Mouse (Mus musculus): ENCODE measurements at regions not wholly inside any gene's neighbourhood (a gene's known extent, or its start where the extent isn't known, plus 50 kb on each side); places are given as distances from the start of the nearest gene placed in this dataset.

DNA sequence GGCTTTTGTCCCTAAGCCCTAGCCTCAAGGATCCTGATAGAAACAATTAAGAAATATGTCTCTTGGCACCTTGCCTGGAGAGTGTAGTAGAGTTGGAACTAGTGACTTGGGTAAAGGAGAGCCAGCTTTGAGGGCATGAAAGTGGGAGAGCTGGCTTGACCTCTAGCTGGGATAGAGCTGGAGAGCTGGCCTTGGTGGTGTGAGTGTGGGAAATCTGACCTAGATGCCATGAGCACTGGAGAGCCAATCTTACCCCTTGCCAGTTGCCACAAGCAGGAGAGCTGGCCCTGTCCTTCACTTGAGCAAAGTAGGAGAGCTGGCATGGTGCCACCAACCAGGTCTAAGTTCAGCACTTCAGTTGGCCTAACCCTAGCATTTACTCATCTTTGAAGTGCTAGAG is 995.7 kb downstream of the Gsdmc2 start:
- Histone ChIP-seq H3K27ac (ENCODE audit: low read length) (no peak overlapping the region), H3K9me3 (replicated peaks; ENCODE audit: control insufficient read depth, low read length) (no peaks in the 10 kb centered on the region), H3K4me1 (ENCODE audit: control insufficient read depth, low read depth, low read length) (no peaks in the 10 kb centered on the region), H3K4me3 (ENCODE audit: low read depth, low read length) (no peak overlapping the region), H3K27me3 (ENCODE audit: control insufficient read depth, insufficient read depth, low read depth, low read length) (no peaks in the 10 kb centered on the region), H3K36me3 (ENCODE audit: control insufficient read depth, insufficient read depth) (no peaks in the 10 kb centered on the region), H3K4me2 (ENCODE audit: low read depth, low read length) (no peak overlapping the region), H3K9ac (ENCODE audit: low read depth, low read length) (no peak overlapping the region)
- ATAC-seq (ENCODE audit: low read depth), result no peak

DNA sequence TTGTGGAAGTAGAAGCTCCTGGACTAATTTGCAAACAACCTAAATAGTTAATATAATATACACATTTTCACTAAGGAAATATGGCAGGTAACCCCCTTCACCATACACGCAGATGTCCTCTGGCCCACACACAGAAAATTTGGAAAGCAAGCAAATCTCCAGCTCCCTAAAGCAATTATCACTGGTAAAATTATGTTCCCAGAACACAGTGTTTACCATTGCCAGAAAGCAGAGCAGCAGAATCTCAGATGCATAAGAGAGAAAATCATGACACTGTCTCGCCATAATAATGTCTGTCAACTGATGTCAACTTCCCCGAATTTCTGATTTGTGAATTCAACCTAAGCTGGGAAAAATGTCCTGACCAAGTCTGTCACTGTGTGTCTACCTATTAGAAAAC is 999.1 kb downstream of the Gsdmc2 start:
- Histone ChIP-seq H3K4me3 (ENCODE audit: low read depth, low read length) (no peak overlapping the region), H3K9ac (ENCODE audit: low read depth, low read length) (no peak overlapping the region), H3K9me3 (replicated peaks; ENCODE audit: control insufficient read depth, low read length) (no peaks in the 10 kb centered on the region), H3K4me1 (ENCODE audit: control insufficient read depth, low read depth, low read length) (no peaks in the 10 kb centered on the region), H3K27me3 (ENCODE audit: control insufficient read depth, insufficient read depth, low read depth, low read length) (no peaks in the 10 kb centered on the region), H3K36me3 (ENCODE audit: control insufficient read depth, insufficient read depth) (no peaks in the 10 kb centered on the region), H3K4me2 (ENCODE audit: low read depth, low read length) (no peak overlapping the region), H3K27ac (ENCODE audit: low read length) (no peak overlapping the region)
- 54% methylated on average over 3 of the region's 3 CpGs for WGBS (ENCODE audit: insufficient replicate concordance)
- ATAC-seq (ENCODE audit: low read depth), result no peak

DNA sequence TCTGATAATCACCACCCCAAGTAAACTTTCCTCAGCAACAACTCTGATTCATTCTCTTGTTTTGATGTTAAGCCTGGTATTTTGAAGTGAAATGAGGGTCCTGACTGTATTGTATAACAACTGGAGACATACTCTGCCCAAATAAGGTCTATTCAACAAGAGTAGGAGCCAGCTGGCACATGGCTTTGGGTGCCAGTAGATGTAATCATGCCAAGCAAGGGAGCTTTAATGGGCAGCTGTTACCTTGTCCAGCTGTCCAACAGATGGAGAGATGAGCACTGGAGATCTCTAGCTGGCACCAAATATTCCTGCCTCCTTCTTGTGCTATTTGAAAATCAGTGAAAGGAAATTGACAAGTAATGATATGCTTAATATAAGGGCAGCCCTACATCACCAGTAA is 1019.4 kb downstream of the Gsdmc2 start:
- H3K27ac ChIP-seq (ENCODE audit: low read length), result no peak overlapping the region
- H3K4me3 ChIP-seq (ENCODE audit: low read depth, low read length), result no peak overlapping the region
- no peak overlapping the region for H3K9ac ChIP-seq (ENCODE audit: low read depth, low read length)
- H3K27me3 ChIP-seq (ENCODE audit: control insufficient read depth, insufficient read depth, low read depth, low read length), result no peaks in the 10 kb centered on the region
- H3K4me1 ChIP-seq (ENCODE audit: control insufficient read depth, low read depth, low read length), result no peaks in the 10 kb centered on the region
- ATAC-seq (ENCODE audit: low read depth), result no peak
- H3K9me3 ChIP-seq (replicated peaks; ENCODE audit: control insufficient read depth, low read length), result no peaks in the 10 kb centered on the region
- no peak overlapping the region for H3K4me2 ChIP-seq (ENCODE audit: low read depth, low read length)
- H3K36me3 ChIP-seq (ENCODE audit: control insufficient read depth, insufficient read depth), result no peaks in the 10 kb centered on the region

DNA sequence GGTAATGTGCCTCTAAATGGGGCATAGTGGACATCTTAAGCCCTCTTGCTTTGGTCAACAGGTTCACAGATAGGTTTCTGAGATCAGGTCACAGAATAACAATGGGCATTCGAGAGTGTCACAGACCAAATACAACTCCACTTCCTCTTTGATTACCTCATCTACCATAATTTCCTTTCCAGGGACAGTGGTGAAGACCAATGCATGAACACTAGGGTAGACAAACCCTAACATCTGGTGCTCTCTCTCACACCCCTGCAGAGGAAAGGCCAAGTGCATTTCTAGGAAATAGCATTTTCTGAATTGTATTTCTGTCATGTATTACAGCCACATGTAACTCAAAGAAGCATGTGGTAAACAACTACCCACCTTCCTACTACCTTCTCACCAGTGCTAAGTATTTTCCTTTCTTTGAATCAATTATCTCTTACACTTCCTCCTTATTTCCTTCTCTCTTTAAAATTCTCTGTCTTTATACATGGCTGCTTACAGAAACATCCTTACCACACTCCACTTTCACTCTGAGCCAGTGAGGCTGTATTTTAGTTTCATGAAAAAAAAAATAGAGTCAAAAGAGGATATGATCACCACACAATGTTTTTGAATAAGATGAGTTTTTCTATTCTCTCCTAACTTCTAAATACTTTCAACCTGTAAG is 1021.0 kb downstream of the Gsdmc2 start:
- 5% methylated on average over 1 of the region's 1 CpGs for WGBS (ENCODE audit: insufficient replicate concordance)
- no peak overlapping the region for H3K4me3 ChIP-seq (ENCODE audit: low read depth, low read length)
- H3K4me2 ChIP-seq (ENCODE audit: low read depth, low read length), result no peak overlapping the region
- H3K4me1 ChIP-seq (ENCODE audit: control insufficient read depth, low read depth, low read length), result no peaks in the 10 kb centered on the region
- H3K9me3 ChIP-seq (replicated peaks; ENCODE audit: control insufficient read depth, low read length), result no peaks in the 10 kb centered on the region
- no peak overlapping the region for H3K27ac ChIP-seq (ENCODE audit: low read length)
- no peak overlapping the region for H3K9ac ChIP-seq (ENCODE audit: low read depth, low read length)
- no peaks in the 10 kb centered on the region for H3K36me3 ChIP-seq (ENCODE audit: control insufficient read depth, insufficient read depth)
- ATAC-seq (ENCODE audit: low read depth), result no peak
- H3K27me3 ChIP-seq (ENCODE audit: control insufficient read depth, insufficient read depth, low read depth, low read length), result no peaks in the 10 kb centered on the region

DNA sequence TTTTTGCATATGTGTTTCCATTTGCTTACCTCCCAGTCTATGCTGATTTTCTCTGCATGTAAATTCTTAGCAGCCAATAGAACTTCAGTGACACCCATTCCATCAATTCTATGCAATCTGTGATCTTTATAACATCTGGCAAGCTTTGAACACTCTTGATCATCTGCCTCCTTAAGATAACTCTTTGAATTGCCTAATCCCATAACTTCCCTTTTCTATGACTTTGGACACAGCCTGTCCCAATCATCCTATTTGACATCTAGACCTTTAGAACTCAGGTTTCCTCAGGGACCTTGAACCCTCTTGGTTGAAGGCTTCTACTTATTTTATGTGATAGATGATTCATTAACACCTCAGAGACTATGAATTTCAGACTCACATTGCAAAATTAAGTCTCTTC is 1022.7 kb downstream of the Gsdmc2 start:
- Histone ChIP-seq H3K9ac (ENCODE audit: low read depth, low read length) (no peak overlapping the region), H3K27ac (ENCODE audit: low read length) (no peak overlapping the region), H3K4me1 (ENCODE audit: control insufficient read depth, low read depth, low read length) (no peaks in the 10 kb centered on the region), H3K4me3 (ENCODE audit: low read depth, low read length) (no peak overlapping the region), H3K36me3 (ENCODE audit: control insufficient read depth, insufficient read depth) (no peaks in the 10 kb centered on the region), H3K4me2 (ENCODE audit: low read depth, low read length) (no peak overlapping the region), H3K27me3 (ENCODE audit: control insufficient read depth, insufficient read depth, low read depth, low read length) (no peaks in the 10 kb centered on the region), H3K9me3 (replicated peaks; ENCODE audit: control insufficient read depth, low read length) (no peaks in the 10 kb centered on the region)
- no peak for ATAC-seq (ENCODE audit: low read depth)

DNA sequence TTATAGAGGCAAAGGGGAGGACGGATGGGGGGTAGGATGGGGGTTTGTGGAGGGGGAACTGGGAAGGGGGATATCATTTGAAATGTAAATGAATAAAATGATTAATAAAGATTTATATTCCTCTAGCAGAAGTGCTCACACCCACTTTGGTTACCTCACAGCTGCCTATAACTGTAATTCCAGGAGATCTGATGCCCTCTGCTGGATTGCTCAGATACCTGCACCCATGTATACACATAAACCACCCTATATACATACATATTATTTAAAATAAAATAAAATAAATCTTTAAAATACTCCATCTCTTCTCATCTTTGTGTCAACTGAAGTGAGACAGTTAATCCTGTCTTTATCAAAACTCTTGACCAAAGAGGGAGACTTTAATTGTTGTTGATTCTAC is 1031.9 kb downstream of the Gsdmc2 start:
- Histone ChIP-seq H3K4me1 (ENCODE audit: control insufficient read depth, low read depth, low read length) (no peaks in the 10 kb centered on the region), H3K9me3 (replicated peaks; ENCODE audit: control insufficient read depth, low read length) (no peaks in the 10 kb centered on the region), H3K36me3 (ENCODE audit: control insufficient read depth, insufficient read depth) (no peaks in the 10 kb centered on the region), H3K27me3 (ENCODE audit: control insufficient read depth, insufficient read depth, low read depth, low read length) (no peaks in the 10 kb centered on the region), H3K4me3 (ENCODE audit: low read depth, low read length) (no peak overlapping the region), H3K4me2 (ENCODE audit: low read depth, low read length) (no peak overlapping the region), H3K27ac (ENCODE audit: low read length) (no peak overlapping the region), H3K9ac (ENCODE audit: low read depth, low read length) (no peak overlapping the region)
- ATAC-seq (ENCODE audit: low read depth), result no peak
- WGBS (ENCODE audit: insufficient replicate concordance), result 31% methylated on average over 1 of the region's 1 CpGs

DNA sequence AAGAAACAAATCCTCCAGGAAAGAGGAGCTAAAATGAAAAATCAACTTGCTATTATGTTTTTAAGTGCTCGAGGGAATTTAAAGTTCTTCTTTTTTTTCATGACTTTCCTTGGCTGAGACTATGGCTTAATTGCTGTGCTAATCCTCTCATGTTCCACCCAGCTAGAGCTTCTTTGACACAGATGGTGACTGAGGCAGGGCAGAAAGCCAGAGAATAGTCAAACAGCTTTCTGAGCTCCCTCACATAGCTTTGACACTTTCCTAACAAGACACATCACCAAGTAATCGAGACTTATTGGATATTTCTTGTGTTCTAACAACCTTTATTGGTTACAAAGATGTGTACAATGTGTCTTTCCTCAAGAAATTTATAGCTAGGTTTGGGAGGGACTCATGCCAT is 1033.0 kb downstream of the Gsdmc2 start:
- Histone ChIP-seq H3K4me1 (ENCODE audit: control insufficient read depth, low read depth, low read length) (no peaks in the 10 kb centered on the region), H3K27me3 (ENCODE audit: control insufficient read depth, insufficient read depth, low read depth, low read length) (no peaks in the 10 kb centered on the region), H3K9ac (ENCODE audit: low read depth, low read length) (no peak overlapping the region), H3K4me2 (ENCODE audit: low read depth, low read length) (no peak overlapping the region), H3K4me3 (ENCODE audit: low read depth, low read length) (no peak overlapping the region), H3K27ac (ENCODE audit: low read length) (no peak overlapping the region), H3K9me3 (replicated peaks; ENCODE audit: control insufficient read depth, low read length) (no peaks in the 10 kb centered on the region), H3K36me3 (ENCODE audit: control insufficient read depth, insufficient read depth) (no peaks in the 10 kb centered on the region)
- 45% methylated on average over 2 of the region's 2 CpGs for WGBS (ENCODE audit: insufficient replicate concordance)
- ATAC-seq (ENCODE audit: low read depth), result no peak

DNA sequence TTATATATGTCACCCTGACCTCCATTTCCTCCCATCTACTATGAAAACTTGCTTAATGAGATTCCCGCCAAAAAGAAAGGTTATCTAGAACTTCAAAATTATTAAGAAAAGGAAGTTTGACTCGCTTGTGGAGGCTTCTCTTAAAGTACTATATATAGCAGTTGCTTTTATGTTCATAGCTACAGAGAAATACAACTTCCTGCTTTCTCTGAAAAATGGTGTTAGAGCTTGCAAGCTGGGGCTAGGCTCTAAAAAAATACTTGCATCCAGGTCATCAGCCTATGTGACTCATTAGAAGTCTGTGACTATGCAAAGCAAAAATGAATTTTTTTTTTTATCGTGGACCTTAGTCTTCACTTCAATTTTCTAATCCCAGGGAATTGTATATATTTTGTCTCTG is 1035.7 kb downstream of the Gsdmc2 start:
- Histone ChIP-seq H3K4me3 (ENCODE audit: low read depth, low read length) (no peak overlapping the region), H3K27ac (ENCODE audit: low read length) (no peak overlapping the region), H3K36me3 (ENCODE audit: control insufficient read depth, insufficient read depth) (no peaks in the 10 kb centered on the region), H3K9ac (ENCODE audit: low read depth, low read length) (no peak overlapping the region), H3K4me2 (ENCODE audit: low read depth, low read length) (no peak overlapping the region), H3K4me1 (ENCODE audit: control insufficient read depth, low read depth, low read length) (no peaks in the 10 kb centered on the region), H3K27me3 (ENCODE audit: control insufficient read depth, insufficient read depth, low read depth, low read length) (no peaks in the 10 kb centered on the region), H3K9me3 (replicated peaks; ENCODE audit: control insufficient read depth, low read length) (no peaks in the 10 kb centered on the region)
- ATAC-seq (ENCODE audit: low read depth), result no peak
- WGBS (ENCODE audit: insufficient replicate concordance), result 41% methylated on average over 3 of the region's 3 CpGs

DNA sequence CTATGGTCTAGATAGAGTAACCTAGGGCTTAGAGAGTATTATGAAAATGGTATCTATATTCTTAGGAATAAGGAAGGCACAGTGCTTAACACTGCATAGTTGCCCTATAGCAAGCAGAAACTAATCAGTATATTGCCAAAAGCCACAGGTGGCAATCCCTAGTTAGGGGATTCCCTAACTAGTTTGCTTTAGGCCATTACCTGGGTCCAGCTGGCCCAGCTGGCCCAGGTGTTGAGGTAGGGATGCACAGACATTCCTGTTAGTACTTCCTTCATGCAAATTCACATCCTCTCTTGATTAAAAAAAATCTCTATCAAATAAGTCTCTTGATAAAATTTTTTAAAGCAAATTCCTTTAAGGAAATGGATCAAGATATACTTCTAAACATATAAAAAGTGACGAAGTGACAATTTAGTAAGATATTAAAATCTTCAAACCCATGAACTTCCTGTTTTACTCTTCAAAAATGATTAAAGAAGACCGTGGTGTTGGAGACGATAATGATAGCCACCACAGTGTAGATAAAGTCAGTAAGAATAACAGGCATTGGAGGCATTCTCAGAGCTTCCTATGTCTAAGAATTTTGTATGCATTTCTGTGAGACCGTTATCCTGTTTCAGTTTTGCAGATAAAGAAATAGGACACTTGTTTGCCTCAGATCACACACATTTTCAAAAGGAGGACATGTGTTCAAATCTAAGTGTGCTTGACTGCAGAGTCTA is 1036.7 kb downstream of the Gsdmc2 start:
- Histone ChIP-seq H3K4me1 (ENCODE audit: control insufficient read depth, low read depth, low read length) (no peaks in the 10 kb centered on the region), H3K27me3 (ENCODE audit: control insufficient read depth, insufficient read depth, low read depth, low read length) (no peaks in the 10 kb centered on the region), H3K9me3 (replicated peaks; ENCODE audit: control insufficient read depth, low read length) (no peaks in the 10 kb centered on the region), H3K9ac (ENCODE audit: low read depth, low read length) (no peak overlapping the region), H3K36me3 (ENCODE audit: control insufficient read depth, insufficient read depth) (no peaks in the 10 kb centered on the region), H3K4me3 (ENCODE audit: low read depth, low read length) (no peak overlapping the region), H3K27ac (ENCODE audit: low read length) (no peak overlapping the region), H3K4me2 (ENCODE audit: low read depth, low read length) (no peak overlapping the region)
- ATAC-seq (ENCODE audit: low read depth), result no peak
- 20% methylated on average over 4 of the region's 4 CpGs for WGBS (ENCODE audit: insufficient replicate concordance)
